In the genomic region with DNA sequence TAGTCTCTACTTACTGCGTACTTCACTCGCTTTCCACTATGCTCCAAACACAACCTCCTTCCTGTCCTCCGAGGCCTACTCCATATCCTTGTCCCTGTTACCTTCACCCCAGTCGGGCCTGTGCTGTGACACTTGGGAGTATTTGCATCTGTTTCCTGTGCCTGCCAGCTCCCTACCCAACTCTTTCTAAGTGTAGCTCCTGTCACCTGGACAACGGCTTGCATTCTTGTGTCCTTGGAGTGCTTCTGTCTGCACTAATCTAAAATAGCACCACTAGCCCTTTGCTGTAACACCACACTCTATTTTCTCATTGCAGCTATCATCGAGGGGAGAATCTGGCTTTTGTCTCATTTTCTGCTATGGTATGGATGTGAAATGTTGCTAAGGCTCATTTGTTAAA, we compare ENCODE assay signal across 26 mouse cellular contexts. TPM values are rescaled to one million over a fixed set of nuclear protein-coding genes. Genes with fewer than 3 reads are reported as not detected.
A peak's percentile ranks its signal among the peaks of the same experiment; 100 is the strongest.
DNase-seq lines count a peak whose midpoint lies in the region; ATAC-seq and TF ChIP-seq lines count a peak whose summit lies in the region.
"Had no signal": no experiment of that assay in that cellular context is flagged by ENCODE, and none has a peak within 500 bp of the region (broad histone marks: within the 10 kb centered on the region; RNA-seq: fewer than 3 reads in every experiment).

No protein-coding gene starts in this region.

- 71% methylated on average over 6 of the region's 6 CpGs for WGBS in heart, embryonic 12.5 days
- WGBS in heart, embryonic 15.5 days, result 65% methylated on average over 6 of the region's 6 CpGs
- 94% methylated on average over 6 of the region's 6 CpGs for WGBS in midbrain, embryonic 11.5 days
- WGBS in midbrain, postnatal 0 days, result 97% methylated on average over 6 of the region's 6 CpGs

- no peak overlapping the region for H3K9ac ChIP-seq in heart, embryonic 12.5 days
- no peak overlapping the region for H3K9ac ChIP-seq in heart, embryonic 15.5 days
- H3K9ac ChIP-seq in midbrain, embryonic 11.5 days (ENCODE audit: low read length), result no peak overlapping the region
- no peak overlapping the region for H3K9ac ChIP-seq in midbrain, postnatal 0 days (replicated peaks; ENCODE audit: low read length, poor library complexity, severe bottlenecking)
- H3K9ac ChIP-seq: embryonic facial prominence, embryonic 12.5 days; embryonic facial prominence, embryonic 15.5 days; forebrain, postnatal 0 days; hindbrain, embryonic 13.5 days; intestine, embryonic 15.5 days had no signal

- no peaks in the 10 kb centered on the region for H3K27me3 ChIP-seq in heart, embryonic 12.5 days (replicated peaks)
- no peaks in the 10 kb centered on the region for H3K27me3 ChIP-seq in heart, embryonic 15.5 days
- H3K27me3 ChIP-seq in midbrain, embryonic 11.5 days (ENCODE audit: control insufficient read depth, insufficient read depth, low read length), result no peaks in the 10 kb centered on the region
- no peaks in the 10 kb centered on the region for H3K27me3 ChIP-seq in midbrain, postnatal 0 days (ENCODE audit: insufficient read depth, low read length)
- H3K27me3 ChIP-seq: embryonic facial prominence, embryonic 12.5 days; embryonic facial prominence, embryonic 15.5 days; hindbrain, embryonic 13.5 days; intestine, embryonic 15.5 days had no signal

- no peaks in the 10 kb centered on the region for H3K9me3 ChIP-seq in heart, embryonic 12.5 days (replicated peaks)
- no peaks in the 10 kb centered on the region for H3K9me3 ChIP-seq in heart, embryonic 15.5 days (replicated peaks)
- H3K9me3 ChIP-seq in midbrain, embryonic 11.5 days (ENCODE audit: control insufficient read depth, low read length), result no peaks in the 10 kb centered on the region
- H3K9me3 ChIP-seq in midbrain, postnatal 0 days (ENCODE audit: low read length), result no peaks in the 10 kb centered on the region
- H3K9me3 ChIP-seq: embryonic facial prominence, embryonic 12.5 days; embryonic facial prominence, embryonic 15.5 days; hindbrain, embryonic 10.5 days; hindbrain, embryonic 13.5 days; intestine, embryonic 15.5 days had no signal

- peak; percentile 39; the same call in 1 of the 2 replicates for ATAC-seq in heart, embryonic 12.5 days (ENCODE audit: insufficient number of reproducible peaks, low FRiP score)
- ATAC-seq in heart, embryonic 15.5 days (replicated peaks; ENCODE audit: insufficient number of reproducible peaks, insufficient read depth, low FRiP score, low read depth), result no peak
- ATAC-seq in midbrain, embryonic 11.5 days (ENCODE audit: low FRiP score), result no peak
- no peak for ATAC-seq in midbrain, postnatal 0 days (ENCODE audit: low FRiP score)
- ATAC-seq: CD4-positive, CD25-positive, alpha-beta regulatory T cell, adult 4 months; forebrain, embryonic 14.5 days; forebrain, postnatal 0 days; hindbrain, embryonic 16.5 days; intestine, embryonic 15.5 days had no signal

- no peak for TF ChIP-seq CTCF in midbrain, postnatal 0 days (IDR thresholded peaks at IDR 0.05)

- intact Hi-C loops in heart, postnatal 10 days (cut with DNase I), result no loop called here
- intact Hi-C loops in heart, postnatal 25 days (cut with DNase I), result no loop called here

- no peak overlapping the region for H3K4me3 ChIP-seq in heart, embryonic 12.5 days
- H3K4me3 ChIP-seq in heart, embryonic 15.5 days, result no peak overlapping the region
- H3K4me3 ChIP-seq in midbrain, embryonic 11.5 days (ENCODE audit: low read depth, low read length), result no peak overlapping the region
- H3K4me3 ChIP-seq in midbrain, postnatal 0 days (ENCODE audit: low read depth, low read length), result no peak overlapping the region
- H3K4me3 ChIP-seq: embryonic facial prominence, embryonic 12.5 days; embryonic facial prominence, embryonic 15.5 days; gastrocnemius, adult 2 months; hindbrain, embryonic 10.5 days; hindbrain, embryonic 13.5 days; intestine, embryonic 15.5 days had no signal

- H3K4me2 ChIP-seq in heart, embryonic 12.5 days, result no peak overlapping the region
- no peak overlapping the region for H3K4me2 ChIP-seq in heart, embryonic 15.5 days
- no peak overlapping the region for H3K4me2 ChIP-seq in midbrain, embryonic 11.5 days
- no peak overlapping the region for H3K4me2 ChIP-seq in midbrain, postnatal 0 days (ENCODE audit: low read depth, low read length, poor library complexity, severe bottlenecking)
- H3K4me2 ChIP-seq: embryonic facial prominence, embryonic 12.5 days; embryonic facial prominence, embryonic 15.5 days; hindbrain, embryonic 13.5 days; intestine, embryonic 15.5 days had no signal

- no peak for DNase-seq in heart, postnatal 10 days
- no peak for DNase-seq in heart, postnatal 25 days (ENCODE audit: low spot score)
- peak; percentile 31 for DNase-seq in midbrain, embryonic 11.5 days (ENCODE audit: low spot score, missing footprints)
- DNase-seq in midbrain, postnatal 0 days (ENCODE audit: low spot score), result no peak
- DNase-seq: adrenal gland, adult 2 months; adrenal gland, postnatal 14 days; cerebellum, adult 11 months; cerebellum, adult 2 months; cerebellum, adult 9-11 months; cerebellum, postnatal 25 days; forebrain, postnatal 0 days; gastrocnemius, adult 2 months; gastrocnemius, postnatal 14 days; kidney, adult 11 months; kidney, adult 8-10 months had no signal

- peak overlapping the region; percentile 79 for H3K27ac ChIP-seq in heart, embryonic 12.5 days (ENCODE audit: poor library complexity, severe bottlenecking)
- peak overlapping the region; percentile 29 for H3K27ac ChIP-seq in heart, embryonic 15.5 days
- H3K27ac ChIP-seq in midbrain, embryonic 11.5 days (ENCODE audit: low read depth, low read length), result no peak overlapping the region
- no peak overlapping the region for H3K27ac ChIP-seq in midbrain, postnatal 0 days (ENCODE audit: low read depth, low read length)
- H3K27ac ChIP-seq: embryonic facial prominence, embryonic 12.5 days; embryonic facial prominence, embryonic 15.5 days; gastrocnemius, adult 2 months; hindbrain, embryonic 10.5 days; hindbrain, embryonic 13.5 days; intestine, embryonic 15.5 days had no signal

- peaks cover 10% of the 10 kb centered on the region for H3K4me1 ChIP-seq in heart, embryonic 12.5 days (replicated peaks)
- H3K4me1 ChIP-seq in heart, embryonic 15.5 days (replicated peaks), result 0 out of 2 replicates have a peak, but pooled peaks cover 3% of the 10 kb centered on the region
- no peaks in the 10 kb centered on the region for H3K4me1 ChIP-seq in midbrain, embryonic 11.5 days (ENCODE audit: control insufficient read depth, insufficient read depth, low read length)
- no peaks in the 10 kb centered on the region for H3K4me1 ChIP-seq in midbrain, postnatal 0 days (ENCODE audit: insufficient read depth, low read length)
- H3K4me1 ChIP-seq: embryonic facial prominence, embryonic 15.5 days; hindbrain, embryonic 13.5 days; intestine, embryonic 15.5 days had no signal

- H3K36me3 ChIP-seq in heart, embryonic 12.5 days, result peaks cover 42% of the 10 kb centered on the region
- peaks cover 33% of the 10 kb centered on the region; the same call in 1 of the 2 replicates for H3K36me3 ChIP-seq in heart, embryonic 15.5 days
- H3K36me3 ChIP-seq in midbrain, embryonic 11.5 days (ENCODE audit: control insufficient read depth, insufficient read depth, low read length), result peaks cover 14% of the 10 kb centered on the region; the same call in 1 of the 2 replicates
- peaks cover 23% of the 10 kb centered on the region for H3K36me3 ChIP-seq in midbrain, postnatal 0 days (ENCODE audit: insufficient read depth, low read length)

RNA-seq across cellular contexts. Expression of gene Adprm, which starts 11.9 kb away (rescaled TPM):
- polyA plus RNA-seq in heart, embryonic 12.5 days (2016; fragmentation: Nextera tagmentation; extraction: Ambion mirVana), result 20.1 and 21.2 TPM in 2 replicates
- total RNA-seq in heart, postnatal 10 days (2021), result 10 to 100 TPM; 14.5 to 15.8 TPM
- 16.4 and 18.9 TPM in 2 replicates for polyA plus RNA-seq in heart, embryonic 15.5 days (2015; fragmentation: Nextera tagmentation; extraction: Ambion mirVana)
- total RNA-seq in heart, postnatal 25 days (2021), result 10 to 100 TPM; 13.3 to 14.5 TPM
- 34.8 and 40.5 TPM in 2 replicates for polyA plus RNA-seq in midbrain, embryonic 11.5 days (2014; fragmentation: Nextera tagmentation; extraction: Ambion mirVana)
- 23.7 and 28.6 TPM in 2 replicates for total RNA-seq in midbrain, postnatal 0 days (2014; rRNA removed)
- 25.9 and 28.1 TPM in 2 replicates for polyA plus RNA-seq in midbrain, postnatal 0 days (2015; fragmentation: Nextera tagmentation; extraction: Ambion mirVana)

RNA-seq across cellular contexts. Expression of gene Sco1, which starts 12.0 kb away (rescaled TPM):
- polyA plus RNA-seq in heart, embryonic 12.5 days (2016; fragmentation: Nextera tagmentation; extraction: Ambion mirVana), result 24.3 and 25.8 TPM in 2 replicates
- 10 to 100 TPM; 17.8 to 19.2 TPM for total RNA-seq in heart, postnatal 10 days (2021)
- 17.5 and 19.2 TPM in 2 replicates for polyA plus RNA-seq in heart, embryonic 15.5 days (2015; fragmentation: Nextera tagmentation; extraction: Ambion mirVana)
- total RNA-seq in heart, postnatal 25 days (2021), result 10 to 100 TPM; 19.0 to 19.5 TPM
- 18.7 and 19.0 TPM in 2 replicates for polyA plus RNA-seq in midbrain, embryonic 11.5 days (2014; fragmentation: Nextera tagmentation; extraction: Ambion mirVana)
- total RNA-seq in midbrain, postnatal 0 days (2014; rRNA removed), result 11.2 and 12.4 TPM in 2 replicates
- polyA plus RNA-seq in midbrain, postnatal 0 days (2015; fragmentation: Nextera tagmentation; extraction: Ambion mirVana), result 13.2 and 14.7 TPM in 2 replicates

RNA-seq across cellular contexts. Expression of gene Tmem220, which starts 15.5 kb away (rescaled TPM):
- 1.3 TPM in 2 replicates for polyA plus RNA-seq in heart, embryonic 12.5 days (2016; fragmentation: Nextera tagmentation; extraction: Ambion mirVana)
- 1 to 10 TPM; 1.4 to 1.8 TPM for total RNA-seq in heart, postnatal 10 days (2021)
- polyA plus RNA-seq in heart, embryonic 15.5 days (2015; fragmentation: Nextera tagmentation; extraction: Ambion mirVana), result 1.2 and 1.6 TPM in 2 replicates
- 1 to 10 TPM; 1.4 to 1.5 TPM for total RNA-seq in heart, postnatal 25 days (2021)
- polyA plus RNA-seq in midbrain, embryonic 11.5 days (2014; fragmentation: Nextera tagmentation; extraction: Ambion mirVana), result 0.92 and 1.4 TPM in 2 replicates
- 0.11 and 0.28 TPM in 2 replicates for total RNA-seq in midbrain, postnatal 0 days (2014; rRNA removed)
- polyA plus RNA-seq in midbrain, postnatal 0 days (2015; fragmentation: Nextera tagmentation; extraction: Ambion mirVana), result 0.50 and 0.93 TPM in 2 replicates
- total RNA-seq: forebrain, postnatal 0 days had no signal

RNA-seq across cellular contexts. Expression of gene Myh3, which starts 37.6 kb away (rescaled TPM):
- 0.47 and 0.55 TPM in 2 replicates for polyA plus RNA-seq in heart, embryonic 12.5 days (2016; fragmentation: Nextera tagmentation; extraction: Ambion mirVana)
- under 1 TPM in 1 of 2 experiments, not detected in 1; 0.05 TPM for total RNA-seq in heart, postnatal 10 days (2021)
- polyA plus RNA-seq in heart, embryonic 15.5 days (2015; fragmentation: Nextera tagmentation; extraction: Ambion mirVana), result 0.74 and 1.5 TPM in 2 replicates
- not detected for total RNA-seq in heart, postnatal 25 days (2021)
- polyA plus RNA-seq in midbrain, embryonic 11.5 days (2014; fragmentation: Nextera tagmentation; extraction: Ambion mirVana), result 0.51 and 0.54 TPM in 2 replicates
- total RNA-seq in midbrain, postnatal 0 days (2014; rRNA removed), result 0.24 and 1.2 TPM in 2 replicates
- polyA plus RNA-seq in midbrain, postnatal 0 days (2015; fragmentation: Nextera tagmentation; extraction: Ambion mirVana), result 0.13 and 0.25 TPM in 2 replicates
- total RNA-seq: common myeloid progenitor, adult 5-6 weeks had no signal
- polyA plus RNA-seq: adrenal gland, adult 2 months had no signal

Comparison
In these comparisons a context has a peak if more than half of its experiments do, and no peak if none do; other contexts are left out.
1. H3K27ac ChIP-seq: peak in heart, embryonic 12.5 days (single experiment) and heart, embryonic 15.5 days (single experiment); none in midbrain, embryonic 11.5 days (single experiment) and midbrain, postnatal 0 days (single experiment).